Comparison of ENCODE assay signal across 25 mouse cellular contexts in the genomic region with DNA sequence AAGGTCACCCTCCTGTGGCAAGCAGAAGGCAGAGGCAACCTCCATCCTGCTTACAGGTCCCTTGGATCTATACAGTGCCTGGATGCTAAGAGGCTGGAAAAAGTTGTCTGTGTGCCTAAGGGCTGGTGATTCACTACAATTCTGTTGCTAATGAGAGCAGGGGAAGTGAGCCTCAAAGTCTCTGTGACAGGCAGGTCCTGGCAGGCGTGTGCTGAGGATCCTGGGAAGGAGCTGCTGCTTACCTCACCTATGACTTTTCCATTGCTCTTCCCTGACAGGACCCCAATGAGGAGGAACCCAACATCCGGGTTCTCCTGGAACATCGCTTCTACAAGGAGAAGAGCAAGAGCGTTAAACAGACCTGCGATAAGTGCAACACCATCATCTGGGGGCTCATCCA. TPM values are rescaled to one million over a fixed set of nuclear protein-coding genes. Genes with fewer than 3 reads are reported as not detected.
DNase-seq lines count a peak whose midpoint lies in the region; ATAC-seq lines count a peak whose summit lies in the region.
"Had no signal": no experiment of that assay in that cellular context is flagged by ENCODE, and none has a peak within 500 bp of the region (broad histone marks: within the 10 kb centered on the region; RNA-seq: fewer than 3 reads in every experiment).

No protein-coding gene starts in this region.

- peaks cover 87% of the 10 kb centered on the region for H3K36me3 ChIP-seq in megakaryocyte, embryonic 14.5 days (replicated peaks; ENCODE audit: low read length)

- H3K4me3 ChIP-seq in megakaryocyte, embryonic 14.5 days (replicated peaks): peak overlapping the region; percentile 86
- H3K4me3 ChIP-seq: embryonic facial prominence, embryonic 13.5 days; erythroblast, embryonic 14.5 days; forebrain, embryonic 10.5 days; heart, embryonic 13.5 days; hindbrain, embryonic 13.5 days had no signal

- DNase-seq in R1 (ENCODE audit: low read depth, low spot score): peak; percentile 99
- DNase-seq in brain, adult 2 months (ENCODE audit: low read depth, low spot score): peak; percentile 25
- DNase-seq in urinary bladder, adult 2 months (ENCODE audit: low spot score): no peak
- DNase-seq in frontal cortex, postnatal 10 days (ENCODE audit: low spot score in 2 of 2): no peak
- DNase-seq in kidney, adult 11 months: no peak
- DNase-seq: adrenal gland, postnatal 10 days; cerebellum, adult 11 months; cerebellum, adult 8-10 months; cerebellum, postnatal 25 days; gastrocnemius, postnatal 36 days; heart, adult 11 months; heart, postnatal 4 days; kidney, adult 18-20 months had no signal

- no peaks in the 10 kb centered on the region for H3K27me3 ChIP-seq in megakaryocyte, embryonic 14.5 days (replicated peaks)
- H3K27me3 ChIP-seq: embryonic facial prominence, embryonic 13.5 days; heart, embryonic 13.5 days; hindbrain, embryonic 13.5 days; Patski had no signal

- H3K4me1 ChIP-seq in megakaryocyte, embryonic 14.5 days: peaks cover 85% of the 10 kb centered on the region
- H3K4me1 ChIP-seq: embryonic facial prominence, embryonic 13.5 days; heart, embryonic 13.5 days; hindbrain, embryonic 13.5 days had no signal

- H3K9me3 ChIP-seq in megakaryocyte, embryonic 14.5 days: no peaks in the 10 kb centered on the region
- H3K9me3 ChIP-seq: embryonic facial prominence, embryonic 13.5 days; forebrain, embryonic 10.5 days; heart, embryonic 13.5 days; hindbrain, embryonic 13.5 days had no signal

- ATAC-seq in megakaryocyte, adult 5-6 weeks (ENCODE audit: poor library complexity, severe bottlenecking): no peak
- ATAC-seq: forebrain, embryonic 14.5 days; hindbrain, postnatal 0 days; Patski had no signal

RNA-seq across cellular contexts. Expression of a gene that starts 23.8 kb away (rescaled TPM):
- 8.8 and 20.1 TPM in 2 replicates for polyA plus RNA-seq in megakaryocyte, embryonic 14.5 days (2012; ENCODE audit: insufficient read depth, low replicate concordance)
- total RNA-seq in megakaryocyte, adult 5-6 weeks (2015): 10.4 and 11.7 TPM in 2 replicates
- total RNA-seq in megakaryocyte, adult 5-6 weeks (2017): 12.2 and 13.3 TPM in 2 replicates
- polyA plus RNA-seq in urinary bladder, adult 2 months (2012; rRNA removed): 22.3 and 23.5 TPM in 2 replicates

RNA-seq across cellular contexts. Expression of a gene that starts 30.6 kb away (rescaled TPM):
- 20.7 and 47.5 TPM in 2 replicates for polyA plus RNA-seq in megakaryocyte, embryonic 14.5 days (2012; ENCODE audit: insufficient read depth, low replicate concordance)
- total RNA-seq in megakaryocyte, adult 5-6 weeks (2015): 15.2 and 19.6 TPM in 2 replicates
- 24.9 and 27.3 TPM in 2 replicates for total RNA-seq in megakaryocyte, adult 5-6 weeks (2017)
- polyA plus RNA-seq in urinary bladder, adult 2 months (2012; rRNA removed): 28.7 and 32.1 TPM in 2 replicates

RNA-seq across cellular contexts. Expression of a gene that starts 42.7 kb away (rescaled TPM):
- 123 and 178 TPM in 2 replicates for polyA plus RNA-seq in megakaryocyte, embryonic 14.5 days (2012; ENCODE audit: insufficient read depth, low replicate concordance)
- total RNA-seq in megakaryocyte, adult 5-6 weeks (2015): 0.89 and 1.0 TPM in 2 replicates
- 0.37 and 1.2 TPM in 2 replicates for total RNA-seq in megakaryocyte, adult 5-6 weeks (2017)
- polyA plus RNA-seq in urinary bladder, adult 2 months (2012; rRNA removed): 3.6 and 3.7 TPM in 2 replicates

RNA-seq across cellular contexts. Expression of a gene that starts 47.0 kb away (rescaled TPM):
- polyA plus RNA-seq in megakaryocyte, embryonic 14.5 days (2012; ENCODE audit: insufficient read depth, low replicate concordance): 1.1 TPM in 1 of 2 replicates, not detected in the other
- not detected in 2 replicates for total RNA-seq in megakaryocyte, adult 5-6 weeks (2015)
- not detected in 2 replicates for total RNA-seq in megakaryocyte, adult 5-6 weeks (2017)
- not detected in 2 replicates for polyA plus RNA-seq in urinary bladder, adult 2 months (2012; rRNA removed)
- total RNA-seq: adrenal gland, postnatal 10 days; gastrocnemius, postnatal 36 days; heart, postnatal 4 days; hindbrain, postnatal 0 days had no signal
- polyA plus RNA-seq: heart, embryonic 13.5 days; heart, postnatal 0 days; intestine, embryonic 14.5 days had no signal

Comparison
In these comparisons a context has a peak if more than half of its experiments do, and no peak if none do; other contexts are left out.
1. DNase-seq: peak in R1 (single experiment) and brain, adult 2 months (single experiment); none in urinary bladder, adult 2 months (single experiment), frontal cortex, postnatal 10 days (0 of 2) and kidney, adult 11 months (single experiment).
2. RNA of a gene that starts 42.7 kb away (polyA plus RNA-seq): 123 to 178 TPM in megakaryocyte, embryonic 14.5 days; 3.6 to 3.7 TPM in urinary bladder, adult 2 months; every median in the first group is over 10 times any median in the second.